Mouse (Mus musculus) lung, postnatal 0 days (tissue): ENCODE measurements around the gene Cmc2.

Source experiments
- CTCF ChIP-seq: IDR thresholded peaks from 2 replicates; pipeline ENCODE4 v1.5.1; 2016; ENCODE audit warnings: antibody characterized with exemption, mild to moderate bottlenecking
- EP300 ChIP-seq: IDR thresholded peaks from 2 replicates; pipeline ENCODE4 v1.6.1; 2016; ENCODE audit warnings: antibody characterized with exemption, mild to moderate bottlenecking, control low read depth

DNA sequence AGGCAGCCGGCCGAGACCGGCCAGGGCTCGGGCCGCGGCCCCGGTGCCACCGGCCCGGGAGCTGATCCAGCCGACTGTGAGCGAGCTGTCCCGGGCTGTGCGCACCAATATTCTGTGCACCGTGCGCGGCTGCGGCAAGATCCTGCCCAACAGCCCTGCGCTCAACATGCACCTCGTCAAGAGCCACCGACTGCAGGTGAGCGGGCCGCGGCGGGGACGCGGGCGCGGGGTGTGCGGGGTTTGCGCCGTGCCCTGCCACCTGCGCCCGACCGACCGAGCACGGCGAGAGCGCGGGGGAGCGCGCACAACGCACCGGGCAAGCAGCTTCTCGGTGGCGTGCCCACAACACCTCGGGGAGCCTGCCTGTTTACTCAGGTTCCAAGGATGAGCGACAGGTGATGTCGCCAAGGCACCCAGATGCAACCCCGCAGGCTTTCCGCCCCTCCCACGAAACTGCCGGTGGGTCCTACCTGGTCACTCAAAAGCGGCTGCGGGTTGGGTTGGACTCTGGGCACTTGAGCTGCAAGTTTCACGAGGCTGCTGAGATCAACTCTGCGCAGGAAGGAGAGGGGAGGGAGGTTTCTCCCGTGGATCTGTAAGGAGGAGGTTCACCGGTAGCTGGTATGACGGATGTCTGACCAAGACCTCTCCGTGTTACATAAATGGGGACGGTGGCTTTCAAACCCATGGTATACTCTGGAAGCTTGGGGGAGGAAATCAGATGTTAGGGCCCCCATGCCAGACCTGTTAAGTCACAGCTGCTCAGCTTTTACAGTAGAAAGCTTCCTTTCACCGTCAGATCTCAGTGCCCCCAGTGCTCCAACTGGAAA is 22.5 kb upstream of the Cmc2 start:
- TF ChIP-seq EP300: no peak
- no peak for TF ChIP-seq CTCF
